Mouse (Mus musculus) embryonic fibroblast, embryonic 13.5 days (primary cell): Measurements from ENCODE around the gene Olfml2a.
A peak's percentile ranks its signal among the peaks of the same experiment; 100 is the strongest.

Experiments used
- CTCF ChIP-seq: IDR thresholded peaks from 2 replicates; pipeline ENCODE4 v1.5.1; 2011; ENCODE audit warnings: mild to moderate bottlenecking, control low read depth, low read length, moderate library complexity, borderline replicate concordance; ENCODE audit not compliant: insufficient read depth
- POLR2A ChIP-seq: IDR thresholded peaks from 2 replicates; pipeline ENCODE4 v1.6.1; 2011; ENCODE audit warnings: low read depth, mild to moderate bottlenecking, control low read depth, low read length, moderate library complexity

DNA sequence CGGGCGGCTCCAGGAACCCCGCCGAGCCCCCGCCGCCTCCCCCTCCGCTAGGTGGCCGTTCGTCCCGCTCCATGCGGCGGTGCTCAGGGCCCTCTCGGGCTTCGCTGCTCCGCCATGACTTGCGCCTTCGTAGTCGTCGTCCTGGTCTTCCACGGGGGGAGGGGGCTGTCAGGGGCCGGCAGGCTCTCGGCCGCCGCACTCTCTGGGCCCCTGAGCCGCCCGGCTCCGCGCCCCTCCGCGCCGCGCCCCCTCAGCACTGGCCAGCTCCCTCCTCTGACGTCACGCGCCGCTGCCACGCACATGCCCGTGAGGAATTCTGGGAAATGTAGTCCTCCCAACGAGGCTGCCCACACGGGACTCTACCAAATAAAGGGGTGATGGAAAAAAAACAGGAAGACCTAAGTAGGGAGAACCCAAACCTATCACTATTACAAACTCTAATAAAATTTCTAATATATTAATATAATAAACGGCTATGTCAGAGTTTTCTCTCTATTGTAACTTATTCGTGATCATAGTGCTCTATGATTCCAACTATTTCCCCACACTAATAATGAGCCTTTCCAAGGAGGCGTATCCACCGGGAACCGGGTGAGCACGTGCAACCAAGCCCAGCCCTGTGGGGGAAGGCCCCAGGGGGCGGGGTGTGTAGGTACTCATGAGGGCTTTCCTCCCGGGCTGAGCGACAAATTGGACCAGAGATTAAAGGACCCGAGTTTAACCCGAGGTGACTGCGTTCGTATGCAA, 5.5 kb upstream of the Olfml2a start:
- TF ChIP-seq CTCF, result no peak
- 0 out of 2 replicates have a peak, but pooled peaks have one; percentile 43 for TF ChIP-seq POLR2A
